Mouse (Mus musculus) liver, embryonic 14.5 days (tissue): Measurements from ENCODE around the gene Nrxn2. TPM values are rescaled to one million over a fixed set of nuclear protein-coding genes. Genes with fewer than 3 reads are reported as not detected.

Experiments
- ATAC-seq: fragments of 200-750 bp; cut with Nextera tagmentation; 2 replicates; pipeline ENCODE4 v1.8.0; 2017; ENCODE audit warnings: moderate number of reproducible peaks, mild to moderate bottlenecking, moderate library complexity; ENCODE audit not compliant: insufficient read depth
- DNase-seq, 3 experiments: peaks; one replicate each; pipeline ENCODE4 v3.0.0-alpha.2; 2012 to 2013; ENCODE audit warnings: low read depth in 3 of 3, low spot score in 3 of 3
- H3K27ac ChIP-seq: fragments of 300-500 bp; sonication (generic); 2 replicates; pipeline ENCODE4 v1.5.1; 2014; ENCODE audit warnings: moderate library complexity, mild to moderate bottlenecking, control low read depth, inconsistent platforms
- H3K27me3 ChIP-seq: fragments of 300-500 bp; sonication (generic); 2 replicates; pipeline ENCODE4 v1.6.1; 2014; ENCODE audit warnings: mild to moderate bottlenecking, low read length, moderate library complexity; ENCODE audit not compliant: control insufficient read depth, insufficient read depth
- H3K36me3 ChIP-seq: fragments of 300-500 bp; sonication (generic); replicated peaks from 2 replicates; pipeline ENCODE4 v1.6.1; 2014; ENCODE audit warnings: low read depth; ENCODE audit not compliant: control insufficient read depth, insufficient read depth
- H3K4me1 ChIP-seq, 2 experiments: fragments of 200-500 bp in 1 of 2; fragments of 300-500 bp in 1 of 2; sonication (generic) in 1 of 2; replicated peaks; 2 replicates each; pipeline ENCODE4 v1.6.1; 2012 to 2014; ENCODE audit warnings: antibody characterized with exemption in 1 of 2, inconsistent platforms in 1 of 2, low read length in 1 of 2; ENCODE audit not compliant: control insufficient read depth in 2 of 2, insufficient read depth in 2 of 2
- H3K4me2 ChIP-seq: fragments of 300-500 bp; sonication (generic); 2 replicates; pipeline ENCODE4 v1.6.1; 2014; ENCODE audit warnings: low read depth, mild to moderate bottlenecking, control low read depth, moderate library complexity
- H3K4me3 ChIP-seq, 2 experiments: fragments of 200-500 bp in 1 of 2; fragments of 300-500 bp in 1 of 2; sonication (generic) in 1 of 2; 2 replicates each; pipeline ENCODE4 v1.5.1; 2012 to 2014; ENCODE audit warnings: low read depth in 2 of 2, low read length in 2 of 2, mild to moderate bottlenecking in 2 of 2, control low read depth in 1 of 2, inconsistent platforms in 1 of 2, moderate library complexity in 1 of 2; ENCODE audit not compliant: insufficient read depth in 1 of 2
- H3K9ac ChIP-seq: fragments of 300-500 bp; sonication (generic); replicated peaks from 2 replicates; pipeline ENCODE4 v1.6.1; 2014; ENCODE audit warnings: mild to moderate bottlenecking, control low read depth, moderate library complexity
- H3K9me3 ChIP-seq: fragments of 300-500 bp; sonication (generic); 2 replicates; pipeline ENCODE4 v1.6.1; 2016; ENCODE audit warnings: low read length, mixed read lengths; ENCODE audit not compliant: control insufficient read depth
- CTCF ChIP-seq: IDR thresholded peaks from 2 replicates; pipeline ENCODE4 v1.5.1; 2016; ENCODE audit warnings: antibody characterized with exemption, low read depth, control low read depth
- EP300 ChIP-seq: IDR thresholded peaks from 2 replicates; pipeline ENCODE4 v1.6.1; 2016; ENCODE audit warnings: antibody characterized with exemption, low read depth
- WGBS: fragments of 180-500 bp; shearing (Covaris S2); extraction: QIAGEN DNeasy Blood & Tissue Kit; methylation state at CpG from one replicate; pipeline ENCODE4 v1.1.7; 2014; ENCODE audit not compliant: insufficient replicate concordance; 5-methylcytosine and 5-hydroxymethylcytosine counted together
- polyA plus RNA-seq, 2 experiments: library from polyadenylated mRNA; depleted of rRNA in 1 of 2; stranded (reverse) in 1 of 2; unstranded in 1 of 2; fragments of >200 nt; fragmentation: Nextera tagmentation in 1 of 2; extraction: Ambion mirVana in 1 of 2; gene quantifications; 2 replicates each; pipeline versions ENCODE4 v1.2.1 to v1.2.3; 2012 to 2014

Gene Nrxn2
- polyA plus RNA-seq, 2 experiments = 0.27 to 0.46 TPM

DNA sequence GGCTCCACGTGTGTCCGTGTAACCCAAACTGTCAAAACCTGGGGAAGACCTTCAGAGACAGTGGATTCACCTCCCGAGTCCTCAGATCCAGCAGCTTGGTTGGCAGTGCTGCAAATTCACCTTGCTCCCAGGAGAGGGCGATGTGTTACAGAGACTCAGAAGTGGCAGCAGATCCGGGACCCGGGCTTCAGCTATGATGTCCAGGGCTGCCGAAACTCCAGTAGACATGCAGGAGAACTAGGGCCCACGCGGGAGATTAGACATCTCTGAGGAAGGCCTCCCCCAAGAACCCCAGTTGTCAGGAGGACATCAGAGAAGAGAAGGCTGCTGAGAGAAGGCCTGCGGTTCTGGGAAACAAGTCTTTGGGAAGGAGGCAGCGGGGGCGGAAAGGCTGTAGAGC lies 73.6 kb downstream of the Nrxn2 start:
- Histone ChIP-seq H3K9me3 (no peaks in the 10 kb centered on the region), H3K27me3 (peaks cover 26% of the 10 kb centered on the region), H3K27ac (no peak overlapping the region), H3K9ac (no peak overlapping the region), H3K4me3 (no peak overlapping the region), H3K4me1 (no peaks in the 10 kb centered on the region), H3K36me3 (no peaks in the 10 kb centered on the region), H3K4me2 (no peak overlapping the region)
- ATAC-seq (no peak), DNase-seq (peak; percentile 10 to 23 (median 19))
- TF ChIP-seq CTCF (peak; percentile 67), EP300 (no peak)
- 18% methylated on average over 12 of the region's 12 CpGs for WGBS

DNA sequence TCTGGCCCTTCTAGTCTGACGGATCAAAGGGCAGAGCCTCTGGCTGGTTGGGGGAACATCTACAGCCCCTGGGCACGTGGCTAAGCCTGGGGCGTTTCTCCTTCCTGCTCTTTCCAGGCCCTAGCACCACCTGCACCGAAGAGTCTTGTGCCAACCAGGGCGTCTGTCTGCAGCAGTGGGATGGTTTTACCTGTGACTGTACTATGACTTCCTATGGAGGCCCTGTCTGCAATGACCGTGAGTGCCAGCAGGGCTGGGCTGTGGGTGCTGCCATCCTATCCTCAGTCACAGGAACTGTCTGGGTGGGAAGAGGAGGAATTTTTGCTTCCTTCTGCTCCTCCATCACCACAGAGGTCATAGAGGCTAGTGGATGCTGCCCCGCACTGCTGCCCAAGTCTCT lies 74.7 kb downstream of the Nrxn2 start:
- Histone ChIP-seq H3K4me1 (no peaks in the 10 kb centered on the region), H3K27ac (no peak overlapping the region), H3K4me2 (no peak overlapping the region), H3K9ac (no peak overlapping the region), H3K9me3 (no peaks in the 10 kb centered on the region), H3K4me3 (no peak overlapping the region), H3K27me3 (peaks cover 37% of the 10 kb centered on the region), H3K36me3 (no peaks in the 10 kb centered on the region)
- ATAC-seq (no peak), DNase-seq (no peak)
- TF ChIP-seq CTCF = no peak
- no peak for TF ChIP-seq EP300
- 58% methylated on average over 7 of the region's 7 CpGs for WGBS

- Histone ChIP-seq H3K27me3 (peaks cover 45% of the 10 kb centered on the region), H3K27ac (no peak overlapping the region), H3K4me1 (no peaks in the 10 kb centered on the region), H3K9ac (no peak overlapping the region), H3K4me2 (no peak overlapping the region), H3K9me3 (no peaks in the 10 kb centered on the region), H3K4me3 (no peak overlapping the region), H3K36me3 (no peaks in the 10 kb centered on the region)
- 41% methylated on average over 7 of the region's 7 CpGs for WGBS
- TF ChIP-seq CTCF = no peak
- no peak for TF ChIP-seq EP300
- no peak for ATAC-seq
- DNase-seq = no peak
These were observed 75.5 kb downstream of the Nrxn2 start for GRCm38 (mm10) chr19:6494032-6494431.

DNA sequence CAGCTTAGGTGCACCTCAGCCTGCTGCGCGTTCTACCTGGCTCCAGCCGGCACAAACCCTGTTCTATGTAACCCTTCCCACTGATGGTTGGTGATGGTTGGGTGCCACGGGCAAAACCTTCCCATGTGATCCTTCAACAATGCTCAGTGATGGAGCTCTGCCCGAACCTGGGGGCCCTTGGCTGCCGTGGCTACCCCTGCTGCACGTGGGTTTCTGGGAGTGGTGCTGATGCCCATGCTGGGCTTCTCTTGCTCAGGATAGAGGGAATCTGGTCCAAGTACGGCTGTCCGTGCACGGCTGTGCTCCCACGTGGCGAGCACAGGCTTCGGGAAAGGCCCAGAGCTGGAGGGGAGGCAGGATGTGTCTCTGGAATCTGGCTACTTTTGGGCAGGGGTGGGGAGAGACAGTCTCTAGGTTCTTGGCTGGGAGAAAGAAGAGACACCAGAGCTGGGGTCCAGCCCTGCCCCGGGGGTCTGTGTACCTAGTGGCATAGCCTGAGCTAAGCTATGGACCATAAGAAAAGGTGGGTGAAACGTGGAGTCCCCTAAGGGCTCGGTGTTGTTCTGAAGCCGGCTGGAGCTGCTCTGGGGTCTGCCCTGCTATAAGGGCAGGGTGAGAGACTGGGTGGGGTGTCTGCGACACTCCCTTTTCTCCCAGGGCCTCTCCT lies 76.1 kb downstream of the Nrxn2 start:
- no peak overlapping the region for H3K4me2 ChIP-seq
- H3K9ac ChIP-seq = no peak overlapping the region
- 44% methylated on average over 18 of the region's 18 CpGs for WGBS
- TF ChIP-seq EP300 (no peak), CTCF (no peak)
- no peak for DNase-seq
- peaks cover 51% of the 10 kb centered on the region for H3K27me3 ChIP-seq
- no peak overlapping the region for H3K4me3 ChIP-seq
- no peaks in the 10 kb centered on the region for H3K4me1 ChIP-seq
- no peak overlapping the region for H3K27ac ChIP-seq
- ATAC-seq = no peak
- H3K9me3 ChIP-seq = no peaks in the 10 kb centered on the region
- no peaks in the 10 kb centered on the region for H3K36me3 ChIP-seq

DNA sequence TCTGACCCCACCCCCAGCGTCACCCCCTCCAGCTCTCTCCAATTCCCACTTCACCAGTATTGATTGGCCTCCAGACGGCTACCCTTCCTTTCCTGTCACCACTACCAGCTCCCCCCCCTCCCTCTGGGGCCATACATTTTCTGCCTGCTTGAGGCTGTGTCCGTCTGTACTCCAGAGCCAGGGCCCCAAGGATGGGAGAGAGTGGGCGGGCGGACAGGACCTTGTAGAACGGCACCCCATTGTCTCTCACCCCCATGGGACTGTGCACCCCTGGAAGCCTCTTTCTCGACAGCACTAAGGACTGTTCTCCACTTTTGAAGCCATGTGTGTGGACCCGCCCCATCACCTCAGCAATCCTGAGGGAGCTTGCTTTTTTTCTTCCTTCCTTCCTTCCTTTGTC lies 77.2 kb downstream of the Nrxn2 start:
- Histone ChIP-seq H3K36me3 (no peaks in the 10 kb centered on the region), H3K27ac (no peak overlapping the region), H3K4me3 (no peak overlapping the region), H3K4me2 (no peak overlapping the region), H3K9me3 (no peaks in the 10 kb centered on the region), H3K27me3 (peaks cover 62% of the 10 kb centered on the region), H3K9ac (no peak overlapping the region), H3K4me1 (no peaks in the 10 kb centered on the region)
- WGBS = 23% methylated on average over 8 of the region's 8 CpGs
- no peak for TF ChIP-seq CTCF
- TF ChIP-seq EP300 = no peak
- ATAC-seq (no peak), DNase-seq (no peak)
